Mouse (Mus musculus): ENCODE measurements around the gene Spice1. TPM values are rescaled to one million over a fixed set of nuclear protein-coding genes. Genes with fewer than 3 reads are reported as not detected.

The Spice1 gene
- 10 to 100 TPM; 15.1 to 16.7 TPM for total RNA-seq (2021)
- long read RNA-seq, experiment 1, full-length matches to known transcripts, result 4 of 6 reads
- long read RNA-seq, experiment 1, partial matches to known transcripts, result 2 of 6 reads
- long read RNA-seq, experiment 1, other reads (novel, unspliced or antisense), result 0 of 6 reads
- long read RNA-seq, experiment 2, full-length matches to known transcripts, result 5 of 12 reads
- long read RNA-seq, experiment 2, partial matches to known transcripts, result 4 of 12 reads
- long read RNA-seq, experiment 2, other reads (novel, unspliced or antisense), result 3 of 12 reads

- peak; percentile 87 to 93 for DNase-seq (ENCODE audit: low spot score in 2 of 2)
Measured at GRCm38 (mm10) chr16:44347071-44347901, at the start of gene Spice1. Gene Spice1 (plus strand): TSS chr16:44347121.

DNA sequence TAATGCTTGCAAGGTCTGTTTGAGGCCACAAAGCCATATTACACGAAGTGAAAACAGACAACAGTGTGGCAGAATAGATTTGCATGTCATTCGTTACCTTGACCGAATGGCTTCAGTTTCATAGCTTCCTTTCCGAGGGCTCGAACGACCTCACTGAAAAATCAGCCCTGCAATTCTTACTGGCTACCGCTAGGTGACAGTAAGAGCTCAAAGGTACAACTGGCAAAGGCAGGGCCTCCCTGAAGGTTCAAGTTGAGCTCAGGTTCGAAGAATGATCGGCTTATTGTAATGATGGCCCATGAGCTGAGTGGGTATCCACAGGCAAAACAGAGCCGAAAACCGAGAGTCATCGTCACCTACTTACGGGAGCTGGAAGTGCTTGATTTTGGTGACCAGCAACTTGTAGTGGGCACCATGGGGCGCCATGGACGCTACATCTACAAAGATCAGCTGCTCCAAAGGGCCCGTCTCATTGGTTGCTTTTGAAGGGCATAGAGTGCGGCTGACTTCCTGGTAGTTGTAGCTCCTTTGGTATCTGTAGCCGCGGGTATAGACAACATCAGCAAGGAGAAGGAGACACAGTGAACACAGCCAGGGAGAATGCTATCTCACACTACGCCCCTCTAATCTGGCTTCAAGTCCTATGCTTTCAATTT, 47.4 kb upstream of the Spice1 start:
- no peak for DNase-seq (ENCODE audit: low spot score in 2 of 2)

DNA sequence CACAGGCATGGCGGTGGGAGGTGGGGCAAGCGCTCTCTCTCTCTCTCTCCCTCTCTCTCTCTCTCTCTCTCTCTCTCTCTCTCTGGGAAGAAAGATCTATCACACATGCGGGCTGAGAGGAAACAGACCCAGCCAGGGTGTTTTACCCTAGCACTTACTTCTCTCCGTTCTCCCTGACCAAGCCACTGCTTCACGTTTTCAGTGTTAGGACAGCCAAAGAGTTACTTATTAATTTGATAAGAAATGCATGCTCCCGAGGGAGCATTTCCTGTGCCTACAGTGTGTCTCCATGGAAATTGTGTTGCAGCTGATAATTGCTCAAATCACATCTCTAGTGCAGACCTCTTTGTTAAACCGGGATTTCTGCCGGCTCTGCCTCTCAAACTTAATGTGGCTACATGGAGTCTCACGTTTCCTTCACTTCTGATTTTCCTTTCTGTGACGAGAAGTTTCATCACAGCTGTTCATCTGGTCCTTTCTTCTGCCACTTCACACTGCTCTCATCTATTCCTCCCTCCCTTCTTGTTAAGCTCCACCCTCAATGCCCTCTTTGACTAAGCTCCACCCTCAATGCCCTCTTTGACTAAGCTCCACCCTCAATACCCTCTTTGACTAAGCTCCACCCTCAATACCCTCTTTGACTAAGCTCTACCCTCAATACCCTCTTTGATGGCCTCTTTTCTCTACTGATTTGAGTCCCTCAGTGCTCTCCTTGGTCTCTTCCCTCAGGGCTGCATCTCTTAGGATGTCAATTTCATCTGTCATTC, 44.6 kb upstream of the Spice1 start:
- no peak for DNase-seq (ENCODE audit: low spot score in 2 of 2)

GRCm38 (mm10) chr16:44303822-44304221, 43.1 kb upstream of the Spice1 start:
- no peak for DNase-seq (ENCODE audit: low spot score in 2 of 2)

DNA sequence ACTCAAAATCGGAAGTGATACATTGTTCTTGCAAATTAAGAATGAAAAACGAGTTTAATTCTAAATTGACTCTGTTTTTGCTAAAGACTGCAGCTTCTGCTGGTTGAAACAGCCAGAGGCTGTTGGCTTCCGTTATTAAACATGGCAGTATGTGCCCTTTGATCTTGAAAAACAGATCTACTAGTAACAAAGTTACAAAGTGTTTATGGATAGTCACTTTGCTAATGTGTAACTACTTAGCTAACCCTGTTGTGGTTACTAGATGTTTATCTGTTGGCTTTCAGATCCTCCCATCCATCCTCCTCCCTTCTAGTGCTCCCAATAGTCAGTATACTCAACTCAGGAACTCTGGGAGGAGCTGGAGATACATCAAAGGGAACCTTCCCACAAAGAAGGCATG, 41.3 kb upstream of the Spice1 start:
- no peak for DNase-seq (ENCODE audit: low spot score in 2 of 2)

- DNase-seq (ENCODE audit: low spot score in 2 of 2), result no peak
Measured at GRCm38 (mm10) chr16:44313422-44313821, 33.5 kb upstream of the Spice1 start.

- DNase-seq (ENCODE audit: low spot score in 2 of 2), result no peak
Measured at GRCm38 (mm10) chr16:44316350-44316749, 30.6 kb upstream of the Spice1 start.

- no peak for DNase-seq (ENCODE audit: low spot score in 2 of 2)
Measured at GRCm38 (mm10) chr16:44320232-44320631, 26.7 kb upstream of the Spice1 start.

DNA sequence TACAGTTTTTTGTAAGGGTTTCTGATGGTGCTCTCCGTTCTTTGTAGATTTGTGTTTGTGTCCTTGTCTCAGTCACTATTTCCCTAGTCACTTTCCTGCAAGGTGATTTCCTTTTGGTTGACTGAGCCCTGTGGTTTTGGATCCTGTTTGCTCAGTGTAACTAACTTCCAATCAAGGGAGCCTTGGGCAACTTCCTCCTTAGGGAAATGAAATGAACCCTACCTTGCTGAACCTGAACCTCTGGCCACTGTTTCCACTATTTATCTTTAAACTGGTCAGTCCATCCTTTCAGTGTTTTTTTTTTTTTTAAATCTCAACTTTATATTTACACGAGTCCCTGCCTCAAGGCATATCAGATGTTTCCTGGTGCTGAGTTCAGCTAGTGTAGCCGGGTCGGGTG, 18.3 kb upstream of the Spice1 start:
- no peak for DNase-seq (ENCODE audit: low spot score in 2 of 2)

DNA sequence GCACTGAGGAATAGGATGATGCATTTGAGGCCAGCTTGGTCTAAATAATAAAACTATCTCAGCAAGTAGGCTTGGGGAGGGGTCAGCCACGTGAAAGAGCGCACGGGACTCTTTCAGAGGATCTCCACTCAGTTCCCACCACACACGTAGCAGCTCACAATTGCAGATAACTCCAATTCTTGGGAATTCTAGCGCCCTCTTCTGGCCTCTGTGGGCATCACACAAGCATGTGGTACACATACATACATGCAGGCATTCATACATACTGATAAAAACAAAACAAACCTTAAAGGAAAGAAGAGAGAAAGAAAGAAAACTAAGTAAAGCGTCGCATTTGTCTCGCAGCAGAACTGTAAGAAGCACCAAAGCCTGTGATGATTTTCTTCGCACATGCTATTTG, 16.3 kb upstream of the Spice1 start:
- DNase-seq (ENCODE audit: low spot score in 2 of 2), result no peak

- no peak for DNase-seq (ENCODE audit: low spot score in 2 of 2)
Measured at GRCm38 (mm10) chr16:44331154-44331553, 15.8 kb upstream of the Spice1 start.

GRCm38 (mm10) chr16:44331671-44331994, 15.3 kb upstream of the Spice1 start:
- no peak for DNase-seq (ENCODE audit: low spot score in 2 of 2)

- peak; percentile 12 to 40 for DNase-seq (ENCODE audit: low spot score in 2 of 2)
Measured at GRCm38 (mm10) chr16:44331995-44332860, 14.7 kb upstream of the Spice1 start.

GRCm38 (mm10) chr16:44332861-44333284, 14.0 kb upstream of the Spice1 start, which contains the start of gene Sidt1:
Gene Sidt1 (minus strand): TSS chr16:44333196.
- DNase-seq (ENCODE audit: low spot score in 2 of 2), result peak; percentile 16 to 34

DNA sequence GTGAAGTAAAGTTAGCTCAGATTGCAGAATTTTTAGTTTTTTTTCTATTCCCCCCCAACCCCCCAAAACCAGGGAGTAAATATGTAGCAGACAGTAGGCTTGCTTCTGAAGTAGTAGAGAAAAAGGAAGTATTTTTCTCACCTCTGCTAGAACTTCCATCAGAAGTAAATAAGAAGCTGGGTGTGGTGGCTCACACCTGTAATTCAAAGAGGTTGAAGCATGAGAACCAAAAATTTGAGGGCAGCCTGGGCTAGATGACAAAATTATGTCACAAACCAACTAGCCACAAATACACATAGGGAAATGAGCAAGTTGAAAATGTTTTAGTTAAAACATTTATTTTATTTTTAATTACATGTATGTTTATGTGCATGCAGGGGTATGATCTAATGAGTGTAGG, 9.4 kb upstream of the Spice1 start:
- DNase-seq (ENCODE audit: low spot score in 2 of 2), result no peak

- DNase-seq (ENCODE audit: low spot score in 2 of 2), result no peak
Measured at GRCm38 (mm10) chr16:44349801-44350397, 3.0 kb downstream of the Spice1 start.

DNA sequence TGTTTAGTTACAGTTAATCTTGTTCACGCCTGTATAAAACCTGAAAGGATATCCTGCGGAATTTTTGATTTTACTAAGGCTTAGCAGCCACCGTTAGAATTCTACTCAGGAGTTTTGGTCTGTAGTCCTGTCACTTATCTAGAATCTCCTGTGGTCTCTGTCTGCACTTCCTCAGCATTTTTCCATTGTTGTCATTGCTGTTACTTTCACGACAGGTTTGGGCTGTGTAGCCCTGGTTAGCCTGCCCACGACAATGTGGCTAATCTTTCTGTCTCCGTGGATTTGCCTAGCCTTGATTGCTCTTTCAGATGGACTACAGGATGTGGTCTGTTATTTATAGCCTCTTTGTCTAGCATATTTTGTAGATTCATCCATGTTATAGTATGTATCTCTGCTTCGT, 9.4 kb downstream of the Spice1 start:
- DNase-seq (ENCODE audit: low spot score in 2 of 2), result no peak

DNA sequence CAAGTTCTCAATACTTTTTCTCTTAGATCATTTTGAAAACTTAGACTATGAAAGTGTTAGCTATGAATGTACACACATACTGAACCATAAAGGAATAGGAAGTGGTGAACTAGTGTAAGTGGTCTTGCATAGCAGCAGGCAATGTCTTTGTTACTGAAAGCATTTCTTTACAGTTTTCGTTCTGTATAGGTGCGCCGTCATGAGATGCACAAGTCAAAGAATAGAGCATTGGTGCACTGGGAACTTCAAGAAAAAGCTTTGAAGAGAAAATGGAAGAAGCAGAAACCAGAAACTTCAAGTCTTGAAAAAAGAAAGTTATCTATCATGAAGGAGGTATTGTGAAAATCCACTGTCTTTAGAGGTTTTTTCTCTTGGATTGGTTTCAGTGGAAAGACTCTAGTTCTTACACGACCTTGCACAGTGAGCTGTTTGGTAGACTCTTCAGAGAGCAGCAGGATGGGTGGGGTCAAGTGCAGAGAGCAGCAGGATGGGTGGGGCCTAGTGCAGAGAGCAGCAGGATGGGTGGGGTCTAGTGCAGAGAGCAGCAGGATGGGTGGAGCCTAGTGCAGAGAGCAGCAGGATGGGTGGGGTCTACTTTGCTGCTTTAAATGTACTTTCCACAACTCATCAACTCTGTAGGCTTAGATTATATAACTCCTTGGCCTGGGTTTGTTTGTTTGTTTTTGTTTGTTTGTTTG, 10.8 kb downstream of the Spice1 start:
- DNase-seq (ENCODE audit: low spot score in 2 of 2), result no peak
